Comparison of ENCODE assay signal across 8 mouse cellular contexts in genomic region chr7:79053383-79053889, GRCm38 (mm10). TPM values are rescaled to one million over a fixed set of nuclear protein-coding genes. Genes with fewer than 3 reads are reported as not detected.
DNase-seq lines count a peak whose midpoint lies in the region; ATAC-seq and TF ChIP-seq lines count a peak whose summit lies in the region.

Gene Acan (plus strand): TSS chr7:79053483.

- no peak for TF ChIP-seq CTCF in cortical plate, adult 2 months (IDR thresholded peaks at IDR 0.05; ENCODE audit: extremely low read depth, insufficient read depth, low read length)

- peaks cover 90% of the 10 kb centered on the region for H3K27me3 ChIP-seq in kidney, embryonic 15.5 days
- H3K27me3 ChIP-seq in hindbrain, embryonic 11.5 days (ENCODE audit: control insufficient read depth, insufficient read depth, low read length): peaks cover 35% of the 10 kb centered on the region
- peaks cover 45% of the 10 kb centered on the region for H3K27me3 ChIP-seq in midbrain, embryonic 16.5 days (ENCODE audit: control insufficient read depth, insufficient read depth, low read depth, low read length)

- no peaks in the 10 kb centered on the region for H3K36me3 ChIP-seq in kidney, embryonic 15.5 days
- no peaks in the 10 kb centered on the region for H3K36me3 ChIP-seq in hindbrain, embryonic 11.5 days (ENCODE audit: control insufficient read depth, insufficient read depth, low read length)
- H3K36me3 ChIP-seq in midbrain, embryonic 16.5 days (ENCODE audit: control insufficient read depth, insufficient read depth, low read length): no peaks in the 10 kb centered on the region

- H3K9me3 ChIP-seq in kidney, embryonic 15.5 days (replicated peaks): no peaks in the 10 kb centered on the region
- H3K9me3 ChIP-seq in hindbrain, embryonic 11.5 days (ENCODE audit: control insufficient read depth, low read length): no peaks in the 10 kb centered on the region
- no peaks in the 10 kb centered on the region for H3K9me3 ChIP-seq in midbrain, embryonic 16.5 days (replicated peaks; ENCODE audit: control insufficient read depth, low read length, poor library complexity, severe bottlenecking)

- no peak for TF ChIP-seq POLR2A in cortical plate, adult 2 months (IDR thresholded peaks at IDR 0.05; ENCODE audit: extremely low read depth, insufficient read depth, low read length)

- ATAC-seq in kidney, embryonic 15.5 days (replicated peaks; ENCODE audit: low FRiP score): peak; percentile 43; the same call in 1 of the 2 replicates
- ATAC-seq in hindbrain, embryonic 11.5 days (ENCODE audit: low FRiP score): no peak
- no peak for ATAC-seq in midbrain, embryonic 16.5 days

- H3K4me3 ChIP-seq in kidney, embryonic 15.5 days (replicated peaks): peak within 1 kb of the TSS; percentile 50
- peak within 1 kb of the TSS; percentile 34 for H3K4me3 ChIP-seq in cortical plate, adult 2 months (ENCODE audit: insufficient read depth, low read length)
- H3K4me3 ChIP-seq in hindbrain, embryonic 11.5 days (ENCODE audit: low read depth, low read length): peak within 1 kb of the TSS; percentile 48
- peak within 1 kb of the TSS; percentile 58 for H3K4me3 ChIP-seq in midbrain, embryonic 16.5 days (ENCODE audit: low read depth, low read length)

- WGBS in kidney, embryonic 15.5 days: 1% methylated on average over 22 of the region's 23 CpGs
- under 1% methylated on average over 21 of the region's 23 CpGs for WGBS in hindbrain, embryonic 11.5 days
- 0% methylated on average over 21 of the region's 23 CpGs for WGBS in midbrain, embryonic 16.5 days

- peak within 1 kb of the TSS; percentile 94 for H3K4me2 ChIP-seq in kidney, embryonic 15.5 days
- H3K4me2 ChIP-seq in hindbrain, embryonic 11.5 days (replicated peaks; ENCODE audit: low read depth, low read length): peak within 1 kb of the TSS; percentile 97
- peak within 1 kb of the TSS; percentile 99 for H3K4me2 ChIP-seq in midbrain, embryonic 16.5 days (ENCODE audit: low read length)

- peak within 1 kb of the TSS; percentile 7; the same call in 1 of the 2 replicates for H3K9ac ChIP-seq in kidney, embryonic 15.5 days
- H3K9ac ChIP-seq in hindbrain, embryonic 11.5 days (ENCODE audit: low read depth, low read length): peak within 1 kb of the TSS; percentile 27; the same call in 1 of the 2 replicates
- peak within 1 kb of the TSS; percentile 65 for H3K9ac ChIP-seq in midbrain, embryonic 16.5 days (ENCODE audit: low read depth, low read length)

- H3K4me1 ChIP-seq in kidney, embryonic 15.5 days: peaks cover 18% of the 10 kb centered on the region
- H3K4me1 ChIP-seq in cortical plate, adult 2 months (ENCODE audit: control insufficient read depth, insufficient read depth, low read length): no peaks in the 10 kb centered on the region; the same call in 1 of the 2 replicates
- H3K4me1 ChIP-seq in hindbrain, embryonic 11.5 days (replicated peaks; ENCODE audit: control insufficient read depth, insufficient read depth, low read length): no peaks in the 10 kb centered on the region; the same call in 1 of the 2 replicates
- peaks cover 10% of the 10 kb centered on the region for H3K4me1 ChIP-seq in midbrain, embryonic 16.5 days (ENCODE audit: control insufficient read depth, insufficient read depth, low read length)

- H3K27ac ChIP-seq in kidney, embryonic 15.5 days: no peak within 1 kb of the TSS
- H3K27ac ChIP-seq in cortical plate, adult 2 months (ENCODE audit: insufficient read depth, low read length): no peak within 1 kb of the TSS
- no peak within 1 kb of the TSS for H3K27ac ChIP-seq in hindbrain, embryonic 11.5 days (ENCODE audit: low read depth, low read length)
- H3K27ac ChIP-seq in midbrain, embryonic 16.5 days (ENCODE audit: low read length): no peak within 1 kb of the TSS

- DNase-seq in kidney, postnatal 10 days: no peak
- peak; percentile 50 for DNase-seq in hindbrain, embryonic 11.5 days (ENCODE audit: low spot score)
- DNase-seq in layer of hippocampus, adult 9-10 months (ENCODE audit: low spot score): no peak
- no peak for DNase-seq in cerebellum, postnatal 4 days (ENCODE audit: low spot score in 2 of 2)
- DNase-seq in urinary bladder, postnatal 25 days (ENCODE audit: low spot score): no peak

RNA-seq across cellular contexts. Expression of gene Acan, which starts in this region (rescaled TPM):
- 0.52 and 0.81 TPM in 2 replicates for polyA plus RNA-seq in kidney, embryonic 15.5 days (2015; fragmentation: Nextera tagmentation; extraction: Ambion mirVana)
- polyA plus RNA-seq in cortical plate, adult 2 months (2012; rRNA removed): 1.7 and 1.8 TPM in 2 replicates
- polyA plus RNA-seq in hindbrain, embryonic 11.5 days (2014; fragmentation: Nextera tagmentation; extraction: Ambion mirVana): 0.53 and 0.63 TPM in 2 replicates
- polyA plus RNA-seq in midbrain, embryonic 16.5 days (2015; fragmentation: Nextera tagmentation; extraction: Ambion mirVana): 0.12 and 0.24 TPM in 2 replicates

Comparison
In these comparisons a context has a peak if more than half of its experiments do, and no peak if none do; other contexts are left out.
1. Peak in ATAC-seq, H3K4me3 ChIP-seq, H3K9ac ChIP-seq and H3K4me2 ChIP-seq in kidney, embryonic 15.5 days; RNA of the gene not detected or under 1 TPM.
2. Peak in DNase-seq, H3K4me3 ChIP-seq, H3K9ac ChIP-seq and H3K4me2 ChIP-seq in hindbrain, embryonic 11.5 days; RNA of the gene not detected or under 1 TPM.
3. H3K9ac ChIP-seq: peak in every context shown above with its lines; median percentile 65 in midbrain, embryonic 16.5 days; 27 in hindbrain, embryonic 11.5 days; 7 in kidney, embryonic 15.5 days.